Mouse (Mus musculus): Measurements from ENCODE around the gene Slc34a1.

DNA sequence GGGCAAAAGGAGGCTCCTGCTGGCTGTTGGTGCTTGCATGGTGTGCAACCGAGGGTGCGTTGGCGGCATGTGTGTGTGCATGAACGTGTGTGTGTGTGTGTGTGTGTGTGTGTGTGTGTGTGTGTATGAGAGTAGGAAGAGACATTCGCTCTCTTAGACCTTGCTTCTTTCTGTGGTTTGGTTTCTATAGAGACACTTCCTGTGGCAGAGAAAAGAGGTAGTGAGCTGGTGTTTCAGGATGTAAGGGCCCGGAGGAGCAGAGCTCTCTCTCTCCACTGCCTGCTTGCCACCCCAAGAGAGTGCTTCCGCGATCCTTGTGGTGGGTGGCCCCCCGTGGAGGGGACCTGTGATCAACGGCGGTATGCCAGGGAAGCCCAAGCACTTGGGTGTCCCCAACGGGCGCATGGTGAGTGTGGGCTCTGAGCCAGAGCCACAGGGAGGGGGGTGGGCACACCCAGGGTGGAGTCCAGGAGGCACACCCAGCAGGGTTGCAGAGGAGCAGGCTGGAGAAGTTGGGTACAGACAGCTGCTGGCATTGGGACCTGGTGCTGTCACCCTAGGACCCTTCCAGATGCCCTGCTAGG, 28.4 kb upstream of the Slc34a1 start, which contains the start of gene Rgs14:
- TF ChIP-seq CHD2 (IDR thresholded peaks at IDR 0.05; ENCODE audit: low read depth, low read length) (no peak), ZC3H11A (IDR thresholded peaks at IDR 0.05; ENCODE audit: borderline replicate concordance, low read depth, low read length) (no peak), HCFC1 (IDR thresholded peaks at IDR 0.05; ENCODE audit: borderline replicate concordance, insufficient read depth, low read length) (no peak)
